Mouse (Mus musculus): ENCODE data around the gene Neo1. TPM values are rescaled to one million over a fixed set of nuclear protein-coding genes. Genes with fewer than 3 reads are reported as not detected.
"Not testable (repeated sequence)": the region's sequence is repeated elsewhere in the genome, so short reads cannot be mapped to it uniquely, and the experiment has no call there.

Gene Neo1
- polyA plus RNA-seq, 1 experiment from 2014 or later = 1.8 TPM

GRCm38 (mm10) chr9:58971154-58971553 lies 65.1 kb downstream of the Neo1 start:
- WGBS (ENCODE audit: insufficient replicate concordance) = 63% methylated on average over 2 of the region's 2 CpGs
- not testable (repeated sequence) for H3K4me1 ChIP-seq (replicated peaks); H3K9ac ChIP-seq; H3K9me3 ChIP-seq (replicated peaks); ATAC-seq (ENCODE audit: insufficient read depth); H3K27ac ChIP-seq (replicated peaks); H3K36me3 ChIP-seq (replicated peaks); H3K27me3 ChIP-seq; H3K4me2 ChIP-seq; H3K4me3 ChIP-seq (replicated peaks)

- Histone ChIP-seq H3K9me3 (replicated peaks) (no peaks in the 10 kb centered on the region), H3K4me3 (replicated peaks) (no peak overlapping the region), H3K4me1 (replicated peaks) (no peaks in the 10 kb centered on the region), H3K4me2 (no peak overlapping the region), H3K36me3 (replicated peaks) (no peaks in the 10 kb centered on the region), H3K9ac (no peak overlapping the region), H3K27me3 (no peaks in the 10 kb centered on the region), H3K27ac (replicated peaks) (no peak overlapping the region)
- ATAC-seq (ENCODE audit: insufficient read depth) = no peak
- 36% methylated on average over 2 of the region's 2 CpGs for WGBS (ENCODE audit: insufficient replicate concordance)
Measured at GRCm38 (mm10) chr9:58967371-58967770, 68.9 kb downstream of the Neo1 start.

GRCm38 (mm10) chr9:58955507-58955906 lies 80.7 kb downstream of the Neo1 start:
- Histone ChIP-seq H3K4me2 (peak overlapping the region; percentile 24; the same call in 1 of the 2 replicates), H3K9me3 (replicated peaks) (no peaks in the 10 kb centered on the region), H3K27ac (replicated peaks) (no peak overlapping the region), H3K27me3 (no peaks in the 10 kb centered on the region), H3K36me3 (replicated peaks) (no peaks in the 10 kb centered on the region), H3K4me3 (replicated peaks) (no peak overlapping the region), H3K4me1 (replicated peaks) (no peaks in the 10 kb centered on the region; the same call in 1 of the 2 replicates), H3K9ac (no peak overlapping the region)
- ATAC-seq (ENCODE audit: insufficient read depth) = no peak
- WGBS (ENCODE audit: insufficient replicate concordance) = 26% methylated on average over 3 of the region's 3 CpGs

GRCm38 (mm10) chr9:58945910-58946309 lies 90.3 kb downstream of the Neo1 start:
- not testable (repeated sequence) for H3K27ac ChIP-seq (replicated peaks); H3K36me3 ChIP-seq (replicated peaks); H3K27me3 ChIP-seq; H3K9me3 ChIP-seq (replicated peaks); H3K4me2 ChIP-seq; H3K4me1 ChIP-seq (replicated peaks); H3K9ac ChIP-seq; H3K4me3 ChIP-seq (replicated peaks)
- peak; percentile 51; the same call in 1 of the 2 replicates for ATAC-seq (ENCODE audit: insufficient read depth)
- WGBS (ENCODE audit: insufficient replicate concordance) = 59% methylated on average over 1 of the region's 1 CpGs

GRCm38 (mm10) chr9:58934776-58935175 lies 101.5 kb downstream of the Neo1 start:
- no peak for ATAC-seq (ENCODE audit: insufficient read depth)

GRCm38 (mm10) chr9:58928103-58928502 lies 108.1 kb downstream of the Neo1 start:
- ATAC-seq (ENCODE audit: insufficient read depth) = no peak
- H3K27ac ChIP-seq (replicated peaks) = no peak overlapping the region
- 7% methylated on average over 1 of the region's 1 CpGs for WGBS (ENCODE audit: insufficient replicate concordance)

More at GRCm38 (mm10) chr9:58934776-58935175, 101.5 kb downstream of the Neo1 start:
- Histone ChIP-seq H3K27me3 (no peaks in the 10 kb centered on the region), H3K36me3 (replicated peaks) (no peaks in the 10 kb centered on the region), H3K4me1 (replicated peaks) (no peaks in the 10 kb centered on the region), H3K27ac (replicated peaks) (no peak overlapping the region), H3K9ac (no peak overlapping the region), H3K4me2 (no peak overlapping the region), H3K4me3 (replicated peaks) (no peak overlapping the region), H3K9me3 (replicated peaks) (no peaks in the 10 kb centered on the region)
- 40% methylated on average over 2 of the region's 2 CpGs for WGBS (ENCODE audit: insufficient replicate concordance)

GRCm38 (mm10) chr9:58902869-58903585 lies 133.2 kb downstream of the Neo1 start:
- Histone ChIP-seq H3K4me1 (replicated peaks) (no peaks in the 10 kb centered on the region), H3K36me3 (replicated peaks) (no peaks in the 10 kb centered on the region), H3K27me3 (no peaks in the 10 kb centered on the region), H3K9ac (no peak overlapping the region), H3K4me3 (replicated peaks) (no peak overlapping the region), H3K9me3 (replicated peaks) (no peaks in the 10 kb centered on the region), H3K27ac (replicated peaks) (no peak overlapping the region), H3K4me2 (no peak overlapping the region)
- ATAC-seq (ENCODE audit: insufficient read depth) = no peak
- WGBS (ENCODE audit: insufficient replicate concordance) = 43% methylated on average over 6 of the region's 6 CpGs

More at GRCm38 (mm10) chr9:58928103-58928502, 108.1 kb downstream of the Neo1 start:
- no peaks in the 10 kb centered on the region for H3K27me3 ChIP-seq
- no peaks in the 10 kb centered on the region for H3K9me3 ChIP-seq (replicated peaks)
- H3K4me3 ChIP-seq (replicated peaks) = no peak overlapping the region
- no peak overlapping the region for H3K4me2 ChIP-seq
- H3K36me3 ChIP-seq (replicated peaks) = no peaks in the 10 kb centered on the region
- H3K4me1 ChIP-seq (replicated peaks) = no peaks in the 10 kb centered on the region
- H3K9ac ChIP-seq = no peak overlapping the region

GRCm38 (mm10) chr9:58899602-58900001 lies 136.6 kb downstream of the Neo1 start:
- Histone ChIP-seq H3K4me1 (replicated peaks) (no peaks in the 10 kb centered on the region), H3K27me3 (no peaks in the 10 kb centered on the region), H3K27ac (replicated peaks) (no peak overlapping the region), H3K9me3 (replicated peaks) (no peaks in the 10 kb centered on the region), H3K4me2 (no peak overlapping the region), H3K9ac (no peak overlapping the region), H3K4me3 (replicated peaks) (no peak overlapping the region), H3K36me3 (replicated peaks) (no peaks in the 10 kb centered on the region)
- ATAC-seq (ENCODE audit: insufficient read depth) = no peak

- Histone ChIP-seq H3K27ac (replicated peaks) (no peak overlapping the region), H3K36me3 (replicated peaks) (no peaks in the 10 kb centered on the region), H3K9me3 (replicated peaks) (no peaks in the 10 kb centered on the region), H3K4me2 (no peak overlapping the region), H3K9ac (no peak overlapping the region), H3K4me1 (replicated peaks) (no peaks in the 10 kb centered on the region), H3K4me3 (replicated peaks) (no peak overlapping the region), H3K27me3 (no peaks in the 10 kb centered on the region)
- 45% methylated on average over 6 of the region's 6 CpGs for WGBS (ENCODE audit: insufficient replicate concordance)
- ATAC-seq (ENCODE audit: insufficient read depth) = no peak
Measured at GRCm38 (mm10) chr9:58891840-58892640, 144.2 kb downstream of the Neo1 start.

GRCm38 (mm10) chr9:58890893-58891292 lies 145.3 kb downstream of the Neo1 start:
- Histone ChIP-seq H3K4me3 (replicated peaks) (no peak overlapping the region), H3K9me3 (replicated peaks) (no peaks in the 10 kb centered on the region), H3K4me2 (no peak overlapping the region), H3K27ac (replicated peaks) (no peak overlapping the region), H3K4me1 (replicated peaks) (no peaks in the 10 kb centered on the region), H3K36me3 (replicated peaks) (no peaks in the 10 kb centered on the region), H3K27me3 (no peaks in the 10 kb centered on the region), H3K9ac (no peak overlapping the region)
- no peak for ATAC-seq (ENCODE audit: insufficient read depth)
- WGBS (ENCODE audit: insufficient replicate concordance) = 53% methylated on average over 8 of the region's 8 CpGs

GRCm38 (mm10) chr9:58889782-58890448 lies 146.3 kb downstream of the Neo1 start:
- no peak overlapping the region for H3K27ac ChIP-seq (replicated peaks)

More at GRCm38 (mm10) chr9:58889782-58890448, 146.3 kb downstream of the Neo1 start:
- H3K9ac ChIP-seq = no peak overlapping the region
- no peak for ATAC-seq (ENCODE audit: insufficient read depth)
- H3K4me1 ChIP-seq (replicated peaks) = no peaks in the 10 kb centered on the region
- WGBS (ENCODE audit: insufficient replicate concordance) = 70% methylated on average over 12 of the region's 12 CpGs
- no peak overlapping the region for H3K4me3 ChIP-seq (replicated peaks)
- H3K36me3 ChIP-seq (replicated peaks) = no peaks in the 10 kb centered on the region
- H3K9me3 ChIP-seq (replicated peaks) = no peaks in the 10 kb centered on the region
- H3K4me2 ChIP-seq = no peak overlapping the region
- no peaks in the 10 kb centered on the region for H3K27me3 ChIP-seq

Measured in liver, embryonic 15.5 days (tissue).